Mouse (Mus musculus): ENCODE measurements around the gene Myl10.
A peak's percentile ranks its signal among the peaks of the same experiment; 100 is the strongest.

DNA sequence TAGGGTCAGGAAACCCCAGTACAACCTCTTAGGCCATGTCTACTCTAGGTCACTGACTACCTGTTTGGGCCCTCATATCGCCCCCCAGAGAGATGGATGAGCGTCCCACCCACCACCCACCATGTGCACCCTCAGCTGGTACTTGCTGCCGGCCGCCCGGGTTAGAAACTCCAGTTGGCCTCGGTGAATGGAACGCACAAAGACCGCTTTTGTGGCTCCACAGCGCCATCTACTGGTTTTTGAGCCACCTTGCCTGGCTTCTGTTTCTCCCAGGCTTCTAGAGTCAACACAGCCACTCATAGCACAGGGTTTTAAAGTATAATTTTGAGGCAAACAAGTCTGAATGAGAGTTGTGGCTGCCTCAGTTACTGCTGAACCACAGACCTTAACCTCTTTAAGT, 13.9 kb downstream of the Myl10 start:
- TF ChIP-seq CTCF (IDR thresholded peaks at IDR 0.05; ENCODE audit: insufficient read depth, low read depth, low read length) (peak; percentile 74), POLR2A (IDR thresholded peaks at IDR 0.05; ENCODE audit: insufficient read depth, low read depth, low read length) (no peak)
